Mouse (Mus musculus): ENCODE measurements at regions not wholly inside any gene's neighbourhood (a gene's known extent, or its start where the extent isn't known, plus 50 kb on each side); places are given as distances from the start of the nearest gene placed in this dataset.

- intact Hi-C loops (cut with DNase I): no loop called here
- peak in 1 of 2 experiments; percentile 26 for DNase-seq (ENCODE audit: extremely low spot score in 1 of 2, low spot score in 2 of 2)
Measured at GRCm38 (mm10) chr15:54677660-54678059, 793.0 kb downstream of the Gm7489 start.

Data from left cerebral cortex, postnatal 10 days (tissue).